Mouse (Mus musculus) hindbrain, embryonic 15.5 days (tissue): ENCODE measurements around the gene Vmn2r121. TPM values are rescaled to one million over a fixed set of nuclear protein-coding genes. Genes with fewer than 3 reads are reported as not detected.

ENCODE experiments used
- ATAC-seq: fragments of 200-750 bp; cut with Nextera tagmentation; 2 replicates; pipeline ENCODE4 v1.8.0; 2017; ENCODE audit warnings: low read depth, moderate number of reproducible peaks, moderate TSS enrichment; ENCODE audit not compliant: low FRiP score
- H3K27ac ChIP-seq: fragments of 300-500 bp; sonication (generic); replicated peaks from 2 replicates; pipeline ENCODE4 v1.5.1; 2015; ENCODE audit warnings: mild to moderate bottlenecking, inconsistent platforms
- H3K27me3 ChIP-seq: fragments of 300-500 bp; sonication (generic); 2 replicates; pipeline ENCODE4 v1.6.1; 2015; ENCODE audit warnings: control low read depth, inconsistent platforms
- H3K36me3 ChIP-seq: fragments of 300-500 bp; sonication (generic); 2 replicates; pipeline ENCODE4 v1.6.1; 2015; ENCODE audit warnings: control low read depth, inconsistent platforms
- H3K4me1 ChIP-seq: fragments of 300-500 bp; sonication (generic); replicated peaks from 2 replicates; pipeline ENCODE4 v1.6.1; 2015; ENCODE audit warnings: control low read depth, inconsistent platforms
- H3K4me2 ChIP-seq: fragments of 300-500 bp; sonication (generic); 2 replicates; pipeline ENCODE4 v1.6.1; 2015; ENCODE audit warnings: moderate library complexity, mild to moderate bottlenecking, inconsistent platforms
- H3K4me3 ChIP-seq: fragments of 300-500 bp; sonication (generic); 2 replicates; pipeline ENCODE4 v1.5.1; 2015; ENCODE audit warnings: mild to moderate bottlenecking, inconsistent platforms
- H3K9ac ChIP-seq: fragments of 300-500 bp; sonication (generic); 2 replicates; pipeline ENCODE4 v1.6.1; 2015; ENCODE audit warnings: inconsistent platforms
- H3K9me3 ChIP-seq: fragments of 300-500 bp; sonication (generic); 2 replicates; pipeline ENCODE4 v1.6.1; 2016; ENCODE audit warnings: control low read depth, inconsistent platforms
- WGBS: fragments of 180-500 bp; shearing (Covaris S2); methylation state at CpG from one replicate; pipeline ENCODE4 v1.1.7; 2015; 5-methylcytosine and 5-hydroxymethylcytosine counted together
- polyA plus RNA-seq: library from polyadenylated mRNA; unstranded; fragments of >200 nt; fragmentation: Nextera tagmentation; extraction: Ambion mirVana; gene quantifications from 2 replicates; pipeline ENCODE4 v1.2.1, GENCODE M21; 2015

The Vmn2r121 gene
- polyA plus RNA-seq = not detected in 2 replicates

- 69% methylated on average over 5 of the region's 5 CpGs for WGBS
- Histone ChIP-seq H3K27me3 (no peaks in the 10 kb centered on the region), H3K36me3 (no peaks in the 10 kb centered on the region), H3K9me3 (no peaks in the 10 kb centered on the region), H3K9ac (no peak within 1 kb of the TSS), H3K4me2 (no peak within 1 kb of the TSS), H3K4me1 (no peaks in the 10 kb centered on the region), H3K27ac (no peak within 1 kb of the TSS), H3K4me3 (no peak within 1 kb of the TSS)
- no peak for ATAC-seq
Observed at GRCm38 (mm10) chrX:124135852-124136251, at the start of gene Vmn2r121. Vmn2r121 (minus strand) TSS chrX:124135952.
